Mouse (Mus musculus) ES-Bruce4 (cell line): ENCODE measurements at regions not wholly inside any gene's neighbourhood (a gene's known extent, or its start where the extent isn't known, plus 50 kb on each side); places are given as distances from the start of the nearest gene placed in this dataset.

Experiments used
- H3K27ac ChIP-seq: 2 replicates; pipeline ENCODE4 v1.5.1; 2012; ENCODE audit warnings: low read length, inconsistent platforms; ENCODE audit not compliant: insufficient read depth
- H3K27me3 ChIP-seq: 2 replicates; pipeline ENCODE4 v1.6.1; 2012; ENCODE audit warnings: mild to moderate bottlenecking, low read length, inconsistent platforms; ENCODE audit not compliant: control insufficient read depth, poor library complexity, insufficient read depth, severe bottlenecking
- H3K36me3 ChIP-seq: 2 replicates; pipeline ENCODE4 v1.6.1; 2012; ENCODE audit warnings: inconsistent platforms, mild to moderate bottlenecking, low read length, moderate library complexity; ENCODE audit not compliant: control insufficient read depth, poor library complexity, insufficient read depth, severe bottlenecking
- H3K4me1 ChIP-seq: one replicate; pipeline ENCODE4 v1.8.1; 2011; ENCODE audit warnings: low read length; ENCODE audit not compliant: control insufficient read depth, insufficient read depth
- H3K4me3 ChIP-seq: 2 replicates; pipeline ENCODE4 v1.5.1; 2011; ENCODE audit warnings: low read depth, mild to moderate bottlenecking, low read length
- H3K9ac ChIP-seq: 2 replicates; pipeline ENCODE4 v1.6.1; 2012; ENCODE audit warnings: low read depth, mild to moderate bottlenecking, inconsistent platforms; ENCODE audit not compliant: poor library complexity, severe bottlenecking
- H3K9me3 ChIP-seq: replicated peaks from 2 replicates; pipeline ENCODE4 v1.6.1; 2012; ENCODE audit warnings: mild to moderate bottlenecking, low read length, inconsistent platforms; ENCODE audit not compliant: control insufficient read depth, poor library complexity, insufficient read depth, severe bottlenecking
- CTCF ChIP-seq: IDR thresholded peaks from one replicate; pipeline ENCODE4 v1.8.1; 2011; ENCODE audit warnings: low read depth, low read length
- EP300 ChIP-seq: IDR thresholded peaks from 2 replicates; pipeline ENCODE4 v1.6.1; 2011; ENCODE audit warnings: low read depth, low read length; ENCODE audit not compliant: insufficient read depth
- POLR2A ChIP-seq: IDR thresholded peaks from one replicate; pipeline ENCODE4 v1.8.1; 2011; ENCODE audit warnings: low read length; ENCODE audit not compliant: insufficient read depth

DNA sequence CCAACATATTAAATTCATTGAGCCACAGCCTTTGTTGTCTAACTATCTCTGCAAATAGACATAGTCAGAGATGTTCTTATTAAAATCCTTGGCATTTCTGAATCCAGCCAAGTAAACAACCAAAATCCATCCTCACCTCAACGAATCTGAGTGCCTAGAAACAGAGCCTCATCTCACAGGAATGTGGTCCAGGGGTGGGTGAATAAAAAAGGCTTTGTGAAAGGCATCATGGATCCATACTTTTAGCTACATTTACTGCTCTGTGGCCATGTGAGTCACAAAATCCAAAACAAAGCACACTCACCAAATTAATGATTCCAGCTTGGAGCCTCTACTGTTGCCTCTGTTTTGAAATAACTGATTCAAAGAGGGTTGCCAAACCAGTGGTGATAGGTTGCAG is 210.7 kb upstream of the Sp8 start:
- Histone ChIP-seq H3K27me3 (no peaks in the 10 kb centered on the region; the same call in 1 of the 2 replicates), H3K9me3 (peaks cover 3% of the 10 kb centered on the region; the same call in 1 of the 2 replicates), H3K36me3 (no peaks in the 10 kb centered on the region), H3K27ac (no peak overlapping the region), H3K4me3 (no peak overlapping the region), H3K9ac (no peak overlapping the region), H3K4me1 (no peaks in the 10 kb centered on the region)
- no peak for TF ChIP-seq CTCF
- TF ChIP-seq EP300, result no peak
- no peak for TF ChIP-seq POLR2A

DNA sequence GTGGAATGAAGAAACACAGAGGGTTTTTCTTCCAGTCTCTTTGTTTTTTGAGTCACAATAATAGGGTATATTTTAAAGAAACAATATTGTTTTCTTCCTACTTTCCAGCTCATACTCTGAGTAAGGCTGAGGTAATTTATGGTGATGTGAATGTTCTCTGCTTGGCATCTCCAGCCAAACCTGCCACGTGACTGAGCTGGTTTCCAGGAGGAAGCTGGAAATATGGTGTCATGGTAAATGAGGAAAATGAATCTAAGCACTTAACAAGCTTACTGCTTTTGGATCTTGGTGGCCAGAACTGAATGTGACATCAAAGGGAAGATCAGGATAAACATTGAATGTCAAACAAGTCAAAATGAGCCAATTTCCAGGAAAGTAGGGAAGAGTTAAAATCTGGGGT is 215.8 kb upstream of the Sp8 start:
- peaks cover 3% of the 10 kb centered on the region; the same call in 1 of the 2 replicates for H3K9me3 ChIP-seq
- H3K4me1 ChIP-seq, result no peaks in the 10 kb centered on the region
- H3K4me3 ChIP-seq, result no peak overlapping the region
- no peak overlapping the region for H3K27ac ChIP-seq
- H3K9ac ChIP-seq, result no peak overlapping the region
- no peaks in the 10 kb centered on the region for H3K27me3 ChIP-seq
- TF ChIP-seq EP300 (no peak), POLR2A (no peak), CTCF (no peak)
- no peaks in the 10 kb centered on the region for H3K36me3 ChIP-seq

DNA sequence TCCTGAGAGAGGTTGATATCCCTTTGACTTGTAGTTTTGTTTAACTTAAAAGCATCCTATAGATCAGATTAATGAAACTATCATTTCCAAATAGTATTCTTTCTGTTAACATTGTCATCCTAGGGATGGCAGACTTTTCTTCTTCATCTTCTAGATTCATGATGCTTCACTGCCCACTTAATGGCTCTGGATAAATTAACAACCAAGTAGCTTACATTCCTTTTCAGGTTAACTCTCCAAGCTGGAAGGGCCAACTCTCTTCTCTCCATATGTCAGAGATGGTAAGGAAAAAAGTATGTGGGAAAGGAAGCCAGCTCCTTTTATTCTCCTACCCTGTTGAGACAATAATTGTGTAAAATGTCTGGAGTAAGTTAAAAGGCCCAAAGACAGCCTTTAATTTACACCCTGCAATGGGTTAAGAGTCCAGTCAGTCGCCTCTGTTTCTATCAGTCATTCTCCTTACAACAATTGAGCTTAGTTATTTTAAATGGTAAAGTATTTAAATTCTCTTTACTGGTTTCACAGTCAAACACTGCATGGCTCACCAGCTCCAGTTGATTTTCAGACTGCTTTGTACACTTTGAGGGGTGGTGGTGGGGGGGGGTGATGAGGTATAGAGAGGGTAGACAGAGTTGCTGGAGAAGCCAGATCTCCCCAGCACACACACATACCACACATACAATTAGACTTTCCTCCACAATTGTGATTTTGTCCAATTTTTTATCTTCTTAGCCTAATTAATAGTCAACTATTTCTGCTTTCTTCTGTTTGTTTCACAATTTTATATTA is 224.2 kb upstream of the Sp8 start:
- H3K27ac ChIP-seq, result no peak overlapping the region
- no peak for TF ChIP-seq POLR2A
- TF ChIP-seq EP300, result no peak
- no peak for TF ChIP-seq CTCF

DNA sequence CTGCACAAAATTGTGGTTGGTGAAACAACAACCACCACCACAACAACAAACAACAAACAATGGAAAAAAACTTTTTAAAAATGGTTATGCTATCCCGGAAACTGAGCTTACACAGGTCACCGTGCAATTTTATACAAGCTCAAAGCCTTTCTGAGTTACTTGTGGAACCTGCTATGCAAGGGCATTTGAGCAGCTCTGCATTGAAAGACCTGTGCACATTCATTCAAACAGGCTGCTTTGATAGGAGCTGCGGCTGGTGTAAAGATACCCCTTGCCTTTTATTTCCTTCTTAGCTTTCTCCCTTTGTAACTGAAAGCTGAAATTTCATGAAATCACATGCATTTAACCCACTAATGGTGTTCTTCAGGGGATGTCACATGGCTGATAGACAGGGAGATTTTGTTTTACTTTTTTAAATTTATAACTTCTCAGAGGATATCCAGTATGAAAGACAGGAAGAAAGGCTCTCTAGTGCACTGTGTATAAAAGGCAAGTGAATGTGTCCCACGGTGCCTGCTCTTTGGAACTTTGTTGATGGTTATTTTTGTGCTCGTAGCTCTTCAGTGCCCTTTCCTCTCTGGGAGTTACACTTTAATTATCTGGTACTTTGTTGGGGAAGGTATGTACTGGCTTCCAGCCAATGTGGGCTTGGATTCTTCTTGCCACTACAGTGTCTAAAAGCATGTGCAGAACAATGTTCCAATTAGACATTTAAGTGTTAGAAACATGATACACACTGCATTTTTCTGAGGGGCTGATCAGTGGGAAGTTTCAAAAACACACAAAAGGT is 225.1 kb upstream of the Sp8 start:
- no peak overlapping the region for H3K27ac ChIP-seq
- no peaks in the 10 kb centered on the region for H3K36me3 ChIP-seq
- no peak overlapping the region for H3K4me3 ChIP-seq

More for the DNA sequence above, 224.2 kb upstream of the Sp8 start:
- Histone ChIP-seq H3K9me3 (no peaks in the 10 kb centered on the region), H3K9ac (no peak overlapping the region), H3K4me3 (no peak overlapping the region), H3K36me3 (no peaks in the 10 kb centered on the region), H3K27me3 (no peaks in the 10 kb centered on the region; the same call in 1 of the 2 replicates), H3K4me1 (no peaks in the 10 kb centered on the region)

DNA sequence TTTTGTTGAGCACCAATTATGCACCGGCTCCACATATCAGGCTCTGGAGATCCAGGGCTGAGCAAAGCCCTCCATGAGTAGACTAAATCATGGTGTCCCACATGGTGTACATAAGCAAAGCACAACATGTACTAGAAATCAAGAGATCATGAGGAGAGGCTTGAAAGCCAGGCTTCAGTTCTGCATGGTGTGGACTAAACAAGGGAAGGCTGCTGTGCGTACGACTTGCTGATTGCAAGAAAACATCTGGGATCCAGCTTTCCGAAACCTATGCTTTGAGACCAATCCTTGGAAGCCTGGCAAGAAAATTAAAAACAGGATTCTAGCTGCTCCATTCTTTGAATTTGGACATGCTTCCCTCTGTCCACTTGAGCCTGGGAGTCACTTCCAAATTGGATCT is 249.1 kb upstream of the Sp8 start:
- TF ChIP-seq CTCF, result no peak
- no peak for TF ChIP-seq EP300
- no peak for TF ChIP-seq POLR2A
- Histone ChIP-seq H3K4me1 (no peaks in the 10 kb centered on the region), H3K36me3 (no peaks in the 10 kb centered on the region), H3K27ac (no peak overlapping the region), H3K9ac (no peak overlapping the region), H3K27me3 (no peaks in the 10 kb centered on the region), H3K9me3 (0 out of 2 replicates have a peak, but pooled peaks cover 2% of the 10 kb centered on the region), H3K4me3 (no peak overlapping the region)

More for the DNA sequence above, 225.1 kb upstream of the Sp8 start:
- no peaks in the 10 kb centered on the region for H3K4me1 ChIP-seq
- no peak for TF ChIP-seq POLR2A
- no peak for TF ChIP-seq EP300
- no peak for TF ChIP-seq CTCF
- no peaks in the 10 kb centered on the region; the same call in 1 of the 2 replicates for H3K27me3 ChIP-seq
- no peak overlapping the region for H3K9ac ChIP-seq
- H3K9me3 ChIP-seq, result no peaks in the 10 kb centered on the region
